Mouse (Mus musculus): Measurements from ENCODE around the gene Bclaf1. TPM values are rescaled to one million over a fixed set of nuclear protein-coding genes. Genes with fewer than 3 reads are reported as not detected.

Gene Bclaf1
- total and polyA plus RNA-seq, 2 experiments from 2014 or later, result 91.1 to 101 TPM

DNA sequence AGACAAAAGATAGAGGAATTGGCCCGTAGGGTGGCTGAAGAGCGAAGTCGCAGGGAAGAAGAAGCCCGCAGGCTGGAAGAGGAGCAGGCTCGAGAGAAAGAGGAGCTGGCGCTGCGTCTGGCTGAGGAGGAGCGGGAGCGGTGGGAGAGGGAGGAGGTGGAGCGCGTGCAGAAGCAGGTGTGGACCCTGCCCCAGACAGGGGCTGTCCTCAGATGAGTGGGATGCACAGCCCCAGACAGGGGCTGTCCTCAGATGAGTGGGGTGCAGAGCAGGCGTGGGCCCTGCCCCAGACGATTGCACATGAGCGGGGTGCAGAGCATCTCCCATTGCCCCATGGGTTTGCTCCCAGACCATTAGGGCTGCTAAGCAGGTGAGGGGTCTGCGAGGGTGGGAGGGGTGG lies 39.0 kb upstream of the Bclaf1 start:
- WGBS, result 68% methylated on average over 15 of the region's 15 CpGs

DNA sequence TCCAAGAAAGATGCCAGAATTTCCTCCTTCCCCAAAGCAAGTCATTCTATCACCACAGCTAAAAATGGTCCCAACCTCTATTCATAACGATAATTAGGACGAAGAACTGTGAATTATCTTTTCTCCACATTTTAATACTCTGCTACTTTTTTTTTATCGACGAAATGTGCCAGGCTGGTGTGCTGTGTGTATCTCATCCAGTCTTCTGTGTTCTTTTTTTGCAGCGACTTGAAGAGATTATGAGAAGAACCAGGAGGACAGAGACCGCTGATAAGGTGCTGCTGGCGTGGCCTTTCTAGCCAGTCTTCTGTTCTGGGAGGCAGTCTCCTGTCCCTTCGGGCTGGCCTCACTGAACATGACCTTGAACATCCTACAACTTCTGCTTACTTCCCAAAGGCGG lies 38.2 kb upstream of the Bclaf1 start:
- no peak overlapping the region for H3K4me3 ChIP-seq (ENCODE audit: low read depth, low read length)
- no peak overlapping the region for H3K4me2 ChIP-seq (ENCODE audit: low read depth, low read length, poor library complexity, severe bottlenecking)
- H3K27ac ChIP-seq (ENCODE audit: low read depth, low read length), result no peak overlapping the region
- no peaks in the 10 kb centered on the region for H3K4me1 ChIP-seq (ENCODE audit: insufficient read depth, low read length)
- WGBS, result 81% methylated on average over 9 of the region's 9 CpGs
- ATAC-seq (ENCODE audit: low FRiP score) (no peak), DNase-seq (ENCODE audit: low spot score) (no peak)
- H3K9ac ChIP-seq (replicated peaks; ENCODE audit: low read length, poor library complexity, severe bottlenecking), result no peak overlapping the region
- no peaks in the 10 kb centered on the region for H3K36me3 ChIP-seq (ENCODE audit: insufficient read depth, low read length)
- H3K27me3 ChIP-seq (ENCODE audit: insufficient read depth, low read length), result no peaks in the 10 kb centered on the region
- no peaks in the 10 kb centered on the region for H3K9me3 ChIP-seq (ENCODE audit: low read length)
- TF ChIP-seq CTCF (IDR thresholded peaks at IDR 0.05), result no peak

More for the DNA sequence above, 39.0 kb upstream of the Bclaf1 start:
- Histone ChIP-seq H3K27me3 (ENCODE audit: insufficient read depth, low read length) (no peaks in the 10 kb centered on the region), H3K9ac (replicated peaks; ENCODE audit: low read length, poor library complexity, severe bottlenecking) (no peak overlapping the region), H3K4me2 (ENCODE audit: low read depth, low read length, poor library complexity, severe bottlenecking) (no peak overlapping the region; the same call in 1 of the 2 replicates), H3K4me3 (ENCODE audit: low read depth, low read length) (no peak overlapping the region), H3K4me1 (ENCODE audit: insufficient read depth, low read length) (no peaks in the 10 kb centered on the region), H3K27ac (ENCODE audit: low read depth, low read length) (no peak overlapping the region), H3K36me3 (ENCODE audit: insufficient read depth, low read length) (no peaks in the 10 kb centered on the region), H3K9me3 (ENCODE audit: low read length) (no peaks in the 10 kb centered on the region)
- TF ChIP-seq CTCF (IDR thresholded peaks at IDR 0.05), result no peak
- DNase-seq (ENCODE audit: low spot score) (no peak), ATAC-seq (ENCODE audit: low FRiP score) (0 out of 2 replicates have a peak, but pooled peaks have one; percentile 47)

DNA sequence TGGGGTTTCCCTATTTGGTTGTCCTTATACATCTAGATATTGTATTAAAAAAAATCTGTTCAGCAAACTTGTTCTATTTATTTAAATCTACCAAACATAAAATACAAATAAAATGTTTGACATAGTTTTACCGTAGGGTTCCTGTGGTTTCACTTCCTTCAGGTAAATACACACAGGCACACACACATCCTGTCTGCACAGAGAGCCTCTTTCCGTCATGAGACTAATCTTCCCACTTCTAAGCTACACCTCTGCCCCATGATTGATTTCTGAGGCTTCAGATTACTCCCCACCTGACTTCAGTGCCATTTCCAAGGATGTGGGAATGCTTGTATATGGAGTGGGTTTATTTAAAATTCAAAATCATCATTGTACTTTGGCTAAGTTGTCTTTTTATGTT lies 30.8 kb upstream of the Bclaf1 start:
- no peak overlapping the region for H3K4me2 ChIP-seq (ENCODE audit: low read depth, low read length, poor library complexity, severe bottlenecking)
- H3K4me1 ChIP-seq (ENCODE audit: insufficient read depth, low read length), result peaks cover 13% of the 10 kb centered on the region
- TF ChIP-seq CTCF (IDR thresholded peaks at IDR 0.05), result no peak
- 66% methylated on average over 2 of the region's 2 CpGs for WGBS
- H3K27me3 ChIP-seq (ENCODE audit: insufficient read depth, low read length), result no peaks in the 10 kb centered on the region
- H3K36me3 ChIP-seq (ENCODE audit: insufficient read depth, low read length), result no peaks in the 10 kb centered on the region
- ATAC-seq (ENCODE audit: low FRiP score) (no peak), DNase-seq (ENCODE audit: low spot score) (no peak)
- H3K9me3 ChIP-seq (ENCODE audit: low read length), result no peaks in the 10 kb centered on the region
- H3K4me3 ChIP-seq (ENCODE audit: low read depth, low read length), result no peak overlapping the region
- H3K9ac ChIP-seq (replicated peaks; ENCODE audit: low read length, poor library complexity, severe bottlenecking), result no peak overlapping the region
- no peak overlapping the region for H3K27ac ChIP-seq (ENCODE audit: low read depth, low read length)

DNA sequence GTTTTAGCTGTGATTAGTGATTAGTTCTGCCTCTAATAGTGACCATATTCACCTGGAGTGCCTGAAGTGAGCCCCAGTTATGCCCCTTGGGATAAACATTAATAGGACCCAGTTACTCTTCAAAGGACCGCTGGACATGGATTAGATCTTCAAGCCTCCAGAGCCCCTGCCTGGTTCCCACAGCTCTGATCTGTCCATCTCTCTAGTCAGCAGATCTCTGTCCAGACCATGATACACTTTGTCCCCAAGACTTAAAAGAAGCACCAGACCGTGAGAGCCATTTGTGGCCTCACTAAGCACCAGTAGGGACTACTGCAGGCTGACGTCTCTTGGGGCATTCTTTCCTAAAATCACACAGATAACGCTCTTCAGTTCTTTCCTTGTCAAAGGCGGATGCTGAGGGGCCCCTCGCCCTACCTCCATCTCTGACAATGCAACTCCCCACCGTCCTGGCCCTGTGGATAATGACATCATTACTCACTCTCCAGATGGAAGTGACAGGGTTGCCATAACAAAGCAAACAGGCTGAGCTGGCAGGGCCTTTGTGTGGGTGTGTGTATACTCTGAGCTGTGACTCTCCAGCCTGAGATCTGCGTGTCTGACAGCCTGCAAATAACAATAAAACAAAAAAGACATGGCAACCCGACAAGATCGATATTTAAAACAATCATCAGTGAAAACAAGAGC lies 26.8 kb upstream of the Bclaf1 start:
- no peak for TF ChIP-seq CTCF (IDR thresholded peaks at IDR 0.05)
- Histone ChIP-seq H3K4me1 (ENCODE audit: insufficient read depth, low read length) (peaks cover 16% of the 10 kb centered on the region), H3K9ac (replicated peaks; ENCODE audit: low read length, poor library complexity, severe bottlenecking) (peak overlapping the region; percentile 33; the same call in 1 of the 2 replicates), H3K36me3 (ENCODE audit: insufficient read depth, low read length) (no peaks in the 10 kb centered on the region), H3K9me3 (ENCODE audit: low read length) (no peaks in the 10 kb centered on the region), H3K27ac (ENCODE audit: low read depth, low read length) (peak overlapping the region; percentile 75), H3K4me2 (ENCODE audit: low read depth, low read length, poor library complexity, severe bottlenecking) (no peak overlapping the region), H3K27me3 (ENCODE audit: insufficient read depth, low read length) (no peaks in the 10 kb centered on the region), H3K4me3 (ENCODE audit: low read depth, low read length) (no peak overlapping the region)
- ATAC-seq (ENCODE audit: low FRiP score), result peak; percentile 78
- peak; percentile 75 for DNase-seq (ENCODE audit: low spot score)
- WGBS, result 9% methylated on average over 10 of the region's 10 CpGs

DNA sequence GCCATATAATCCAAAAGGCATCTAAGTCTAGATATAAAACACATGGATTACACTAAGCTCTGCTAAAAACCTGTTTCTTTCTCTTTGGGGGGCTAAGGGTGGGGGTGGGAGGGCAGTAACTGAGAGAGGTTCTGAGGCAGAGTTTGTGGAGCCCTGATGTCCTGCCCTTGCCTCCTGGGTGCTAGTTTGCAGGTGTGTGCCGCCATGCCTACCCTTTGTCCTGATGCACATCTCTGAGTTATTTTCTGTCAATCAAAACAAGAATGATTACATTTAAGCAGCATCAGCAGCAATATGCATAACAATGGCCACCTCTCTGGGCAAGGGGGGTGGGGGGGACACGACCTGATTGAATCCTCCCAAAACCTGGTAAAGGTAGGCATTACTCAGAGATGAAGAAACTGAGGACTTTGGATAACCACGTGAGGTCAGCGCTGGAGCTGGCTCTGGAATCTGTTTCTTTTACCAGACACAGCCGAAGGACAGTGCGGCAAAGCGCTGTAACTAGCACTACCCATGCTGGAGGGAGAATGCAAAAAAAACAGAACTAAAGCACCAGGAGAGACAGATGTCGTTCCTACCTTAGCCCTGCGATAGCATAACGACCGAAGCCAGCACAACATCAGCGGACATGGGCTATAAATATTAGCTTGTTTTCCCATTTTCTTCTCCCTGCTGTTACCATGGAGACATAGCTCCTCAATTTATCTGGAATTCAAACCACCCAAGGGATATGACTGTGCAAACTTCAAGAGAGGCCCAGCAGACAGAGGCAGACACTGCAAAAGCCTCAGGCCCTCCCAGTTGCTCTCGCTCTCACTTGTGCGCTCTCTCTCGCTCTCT lies 26.1 kb upstream of the Bclaf1 start:
- H3K4me3 ChIP-seq (ENCODE audit: low read depth, low read length), result no peak overlapping the region
- H3K4me1 ChIP-seq (ENCODE audit: insufficient read depth, low read length), result peaks cover 16% of the 10 kb centered on the region
- ATAC-seq (ENCODE audit: low FRiP score), result peak; percentile 75
- H3K27me3 ChIP-seq (ENCODE audit: insufficient read depth, low read length), result no peaks in the 10 kb centered on the region
- DNase-seq (ENCODE audit: low spot score), result peak; percentile 63
- no peaks in the 10 kb centered on the region for H3K9me3 ChIP-seq (ENCODE audit: low read length)
- no peak for TF ChIP-seq CTCF (IDR thresholded peaks at IDR 0.05)
- 10% methylated on average over 15 of the region's 15 CpGs for WGBS
- peak overlapping the region; percentile 24; the same call in 1 of the 2 replicates for H3K4me2 ChIP-seq (ENCODE audit: low read depth, low read length, poor library complexity, severe bottlenecking)
- H3K9ac ChIP-seq (replicated peaks; ENCODE audit: low read length, poor library complexity, severe bottlenecking), result peak overlapping the region; percentile 33; the same call in 1 of the 2 replicates
- H3K27ac ChIP-seq (ENCODE audit: low read depth, low read length), result peak overlapping the region; percentile 75
- H3K36me3 ChIP-seq (ENCODE audit: insufficient read depth, low read length), result no peaks in the 10 kb centered on the region

DNA sequence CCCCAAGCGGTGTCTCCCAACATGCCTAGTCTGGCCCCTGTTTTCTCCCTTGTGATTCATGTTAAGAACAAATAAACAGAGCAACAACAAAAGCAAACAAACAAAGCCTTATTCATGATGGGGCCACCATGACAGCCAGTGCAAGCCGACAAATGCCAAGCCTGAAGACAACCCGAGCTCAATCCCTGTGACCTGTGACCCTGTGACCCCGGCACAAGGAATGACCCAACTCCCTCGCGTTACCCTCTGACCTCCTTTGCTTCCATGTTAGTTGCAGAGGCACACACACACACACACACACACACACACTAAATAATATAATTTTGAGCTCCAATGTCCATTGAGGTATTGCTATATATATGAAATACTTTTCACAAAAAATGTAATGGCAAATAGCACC lies 24.9 kb upstream of the Bclaf1 start:
- Histone ChIP-seq H3K9ac (replicated peaks; ENCODE audit: low read length, poor library complexity, severe bottlenecking) (no peak overlapping the region), H3K9me3 (ENCODE audit: low read length) (no peaks in the 10 kb centered on the region), H3K36me3 (ENCODE audit: insufficient read depth, low read length) (no peaks in the 10 kb centered on the region), H3K4me1 (ENCODE audit: insufficient read depth, low read length) (peaks cover 16% of the 10 kb centered on the region), H3K27me3 (ENCODE audit: insufficient read depth, low read length) (no peaks in the 10 kb centered on the region), H3K4me3 (ENCODE audit: low read depth, low read length) (no peak overlapping the region), H3K4me2 (ENCODE audit: low read depth, low read length, poor library complexity, severe bottlenecking) (no peak overlapping the region), H3K27ac (ENCODE audit: low read depth, low read length) (no peak overlapping the region)
- no peak for ATAC-seq (ENCODE audit: low FRiP score)
- WGBS, result 38% methylated on average over 6 of the region's 6 CpGs
- no peak for DNase-seq (ENCODE audit: low spot score)
- no peak for TF ChIP-seq CTCF (IDR thresholded peaks at IDR 0.05)
